Mouse (Mus musculus): ENCODE measurements around the gene Dab1.

The Dab1 gene

DNA sequence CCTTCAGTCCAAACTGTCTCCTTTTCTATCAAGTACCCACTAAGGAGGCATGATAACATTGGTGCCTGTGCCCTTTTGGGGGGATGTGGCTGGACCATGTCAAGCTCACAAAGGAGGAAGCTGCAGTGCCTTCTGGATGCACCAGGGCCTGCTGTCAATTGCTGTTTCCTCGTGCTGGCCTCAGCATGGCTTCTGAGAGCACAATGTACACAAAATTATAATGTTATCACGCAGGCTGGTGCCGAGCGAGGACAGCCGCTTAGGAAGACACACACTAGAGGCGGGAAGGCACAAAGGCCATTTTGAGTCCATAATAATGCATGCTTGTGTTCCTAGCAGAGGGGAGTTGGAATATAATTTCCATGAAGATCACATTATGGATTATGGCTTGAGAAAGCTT lies 81.2 kb downstream of the Dab1 start:
- no peak for DNase-seq (ENCODE audit: low read depth, low spot score)

DNA sequence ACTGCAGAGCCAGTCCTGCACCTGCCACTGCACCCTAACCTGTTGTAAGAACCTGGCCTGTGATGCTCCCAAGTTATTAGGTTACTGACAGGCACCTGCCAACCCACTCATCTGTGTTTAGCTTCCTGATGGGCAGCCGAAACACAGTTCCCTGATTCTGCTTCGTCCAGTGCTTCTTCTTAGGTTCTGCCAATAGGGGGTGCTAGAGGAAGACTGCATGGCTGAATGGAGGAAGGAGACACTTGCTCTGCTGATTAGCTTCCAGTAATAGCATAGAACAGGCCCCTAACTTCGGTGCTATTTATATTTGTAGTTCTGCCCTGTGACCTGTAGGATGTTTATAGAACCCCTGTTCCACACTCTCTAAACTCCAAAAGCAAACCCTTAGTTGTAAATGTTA lies 83.0 kb downstream of the Dab1 start:
- no peak for DNase-seq (ENCODE audit: low read depth, low spot score)

DNA sequence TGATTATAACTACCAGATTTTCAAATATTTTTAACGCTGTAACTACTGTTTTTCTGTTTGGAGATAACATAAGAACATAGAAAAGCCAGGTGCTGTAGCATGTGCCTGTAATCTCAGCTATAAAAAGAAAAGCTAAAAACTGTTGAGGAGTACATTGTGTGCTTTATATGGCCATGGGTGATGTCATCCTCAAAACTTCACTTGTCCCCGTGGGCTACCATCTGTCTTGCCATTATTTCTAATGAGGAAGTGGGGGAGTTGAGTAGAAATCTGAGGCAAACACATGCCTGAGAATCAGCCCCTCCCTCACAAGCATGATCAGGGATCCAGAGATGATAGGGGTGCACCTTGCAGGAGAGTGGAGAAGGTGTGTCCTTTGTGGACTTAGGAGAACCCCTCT lies 85.3 kb downstream of the Dab1 start:
- no peak for DNase-seq (ENCODE audit: low read depth, low spot score)

DNA sequence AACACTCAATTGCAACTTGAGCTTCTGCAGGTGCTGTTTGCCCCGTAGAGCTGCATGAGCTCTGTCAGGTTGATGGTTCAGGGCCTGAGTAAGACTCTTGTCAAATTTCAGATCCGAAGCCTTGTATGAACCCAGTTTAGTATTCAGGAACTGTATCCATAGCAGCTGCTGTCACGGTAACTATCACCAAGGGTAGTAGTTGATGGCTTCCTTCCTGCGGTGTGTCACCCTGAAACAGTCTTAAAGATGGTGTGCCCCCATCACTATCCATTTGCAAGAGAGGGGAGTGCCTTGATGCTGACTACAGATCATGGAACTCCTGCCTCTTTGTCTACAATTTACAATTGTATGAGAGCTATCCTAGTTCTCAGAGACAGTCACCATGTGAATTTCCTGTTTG lies 87.3 kb downstream of the Dab1 start:
- DNase-seq (ENCODE audit: low read depth, low spot score), result no peak

DNA sequence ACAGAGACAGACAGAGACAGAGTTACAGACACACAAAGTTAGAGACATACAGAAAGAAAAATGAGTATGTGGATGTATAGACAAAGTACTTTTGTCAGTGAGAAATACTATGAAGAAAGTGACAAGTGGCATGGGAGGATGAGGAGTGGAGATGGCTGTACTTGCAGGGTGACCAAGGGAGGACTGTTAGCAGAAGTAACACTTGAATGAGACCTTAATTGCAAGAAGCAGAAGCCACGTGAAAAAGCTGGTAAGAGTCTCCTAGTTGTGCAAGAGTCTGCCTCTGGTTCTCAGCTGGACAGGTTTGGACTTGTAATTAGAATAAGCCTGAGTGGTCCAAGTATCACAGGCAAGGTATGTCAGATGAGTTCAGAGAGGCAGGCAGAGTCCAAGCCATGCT lies 88.0 kb downstream of the Dab1 start:
- no peak for DNase-seq (ENCODE audit: low read depth, low spot score)

DNA sequence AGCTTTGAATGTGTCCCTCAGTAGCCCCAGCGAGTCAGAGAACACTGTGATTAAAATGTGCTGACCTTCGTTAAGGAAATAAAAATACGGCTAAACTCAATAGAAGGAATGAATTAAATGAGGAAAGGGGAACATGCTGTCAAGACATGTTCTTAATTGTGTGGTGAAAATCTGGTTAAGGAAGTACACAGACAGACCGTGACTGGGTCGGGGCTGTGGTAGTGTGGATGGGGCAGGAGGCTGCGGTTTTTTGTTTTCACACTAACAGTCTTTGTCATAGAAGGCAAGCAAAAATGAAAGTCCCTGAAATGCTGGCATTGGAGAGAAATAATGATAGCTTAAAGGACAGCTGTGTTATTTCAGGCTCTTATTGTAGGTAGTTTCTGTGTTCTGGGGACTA lies 92.2 kb downstream of the Dab1 start:
- no peak for DNase-seq (ENCODE audit: low read depth, low spot score)

DNA sequence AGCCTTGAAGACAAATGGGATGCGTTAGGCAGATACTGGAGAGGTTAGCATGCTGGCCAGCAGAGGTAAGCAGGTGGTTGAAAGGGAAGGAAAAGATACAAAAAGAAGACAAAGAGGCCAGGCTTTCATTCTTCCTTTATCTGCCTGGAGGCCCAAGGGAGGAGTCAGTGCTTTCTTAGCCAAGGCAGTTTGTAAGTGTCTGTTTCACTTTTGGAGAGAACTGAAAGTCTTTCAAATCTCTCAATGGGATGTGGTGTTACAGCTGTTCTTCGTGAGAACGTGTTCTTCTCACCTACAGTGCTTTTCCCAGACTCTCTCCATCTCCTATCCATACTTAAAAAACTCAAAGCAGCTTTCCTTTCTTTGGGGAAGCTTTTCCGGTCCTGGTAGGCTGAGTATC lies 94.8 kb downstream of the Dab1 start:
- DNase-seq (ENCODE audit: low read depth, low spot score), result no peak

DNA sequence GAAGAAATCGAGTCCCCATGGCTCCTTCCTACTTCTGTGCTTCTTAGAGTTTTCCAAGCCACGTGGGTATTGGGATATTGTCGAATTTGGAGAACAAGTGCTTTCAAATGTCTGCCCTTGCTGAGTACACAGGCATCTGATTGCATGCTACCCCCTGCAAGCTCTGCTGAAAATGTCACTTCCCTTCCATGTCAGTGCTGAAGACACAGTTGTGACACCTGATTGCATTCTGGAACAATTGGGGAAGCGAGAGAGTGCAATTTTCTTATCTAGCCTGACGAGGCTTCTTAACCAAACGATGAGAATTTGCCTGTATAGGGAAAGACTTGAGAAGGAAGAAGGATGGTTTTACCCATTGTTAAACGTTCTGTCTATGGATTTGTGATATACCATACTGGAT lies 95.8 kb downstream of the Dab1 start:
- no peak for DNase-seq (ENCODE audit: low read depth, low spot score)

DNA sequence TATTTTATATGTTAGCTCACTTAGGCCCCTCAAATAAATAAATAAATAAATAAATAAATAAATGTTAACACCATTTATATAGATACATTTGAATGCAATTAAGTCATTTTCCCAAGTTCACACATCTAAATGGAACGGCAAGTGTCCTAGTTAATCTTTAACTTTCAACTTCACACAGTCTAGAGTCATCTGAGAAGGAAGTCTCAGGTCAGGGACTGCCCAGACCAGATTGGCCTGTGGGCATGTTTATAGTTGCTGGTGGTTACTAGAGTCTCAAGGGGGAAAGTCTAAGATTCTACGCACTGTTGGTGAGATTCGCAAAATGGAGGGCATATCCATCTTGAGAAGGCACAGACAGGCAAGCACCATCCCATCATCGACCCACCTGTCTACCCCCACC lies 96.4 kb downstream of the Dab1 start:
- no peak for DNase-seq (ENCODE audit: low read depth, low spot score)

DNA sequence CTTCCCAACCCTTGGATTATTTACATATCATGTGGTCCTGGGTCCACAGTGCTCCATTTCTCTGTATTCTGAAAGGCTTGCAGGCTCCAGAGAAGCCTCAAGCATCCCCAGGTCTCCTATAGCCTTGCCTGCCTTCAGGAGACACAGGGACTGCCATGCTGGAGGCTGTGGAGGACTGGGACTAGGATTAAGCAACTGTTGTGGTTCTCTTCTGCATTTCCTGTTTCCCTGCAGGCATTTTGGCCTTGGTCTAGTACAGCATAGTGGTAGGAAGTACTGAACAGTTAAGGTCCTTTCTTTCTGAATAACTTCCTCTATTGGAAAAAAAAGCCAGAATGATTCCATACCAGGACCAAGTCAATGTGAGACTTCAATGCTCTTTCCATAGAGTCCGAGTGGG lies 103.6 kb downstream of the Dab1 start:
- no peak for DNase-seq (ENCODE audit: low read depth, low spot score)

DNA sequence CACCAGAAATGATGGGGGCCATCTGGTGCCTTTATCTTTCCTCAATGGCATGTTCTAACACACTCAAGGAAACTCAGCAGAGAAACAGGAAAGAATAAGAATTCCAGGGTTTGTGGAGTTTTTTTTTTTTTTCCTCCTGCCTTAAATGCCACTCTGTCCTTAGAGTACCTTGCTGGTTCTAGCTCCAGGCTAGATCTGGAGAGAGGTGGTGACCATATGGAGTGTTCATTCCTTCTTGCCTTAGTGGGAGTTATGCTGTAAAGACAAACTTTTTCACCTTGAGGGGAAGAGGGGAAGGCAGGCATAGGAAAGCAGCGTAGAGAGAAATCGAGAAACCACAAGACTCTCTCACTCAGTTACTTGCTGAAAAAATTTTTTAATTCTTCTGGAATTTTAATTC lies 107.3 kb downstream of the Dab1 start:
- DNase-seq (ENCODE audit: low read depth, low spot score), result no peak

DNA sequence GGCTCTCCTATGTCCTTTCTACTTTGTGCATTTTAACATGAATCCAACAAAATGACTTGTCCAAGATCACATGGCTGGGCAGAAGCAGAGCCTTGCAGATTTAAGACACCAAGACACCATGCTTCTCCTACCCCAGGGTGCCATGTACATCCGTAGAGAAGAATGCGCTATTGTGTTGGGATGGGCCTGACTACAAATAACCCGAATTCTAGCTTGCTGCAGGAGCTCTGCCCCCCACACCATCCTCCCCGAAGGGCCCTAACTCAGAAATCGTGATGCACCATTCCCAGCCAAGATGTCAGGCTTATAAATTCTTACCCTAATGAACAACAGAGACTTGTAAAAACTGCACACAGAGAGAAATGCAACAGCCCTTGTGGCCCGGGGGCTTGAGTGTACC lies 118.0 kb downstream of the Dab1 start:
- DNase-seq (ENCODE audit: low read depth, low spot score), result no peak

DNA sequence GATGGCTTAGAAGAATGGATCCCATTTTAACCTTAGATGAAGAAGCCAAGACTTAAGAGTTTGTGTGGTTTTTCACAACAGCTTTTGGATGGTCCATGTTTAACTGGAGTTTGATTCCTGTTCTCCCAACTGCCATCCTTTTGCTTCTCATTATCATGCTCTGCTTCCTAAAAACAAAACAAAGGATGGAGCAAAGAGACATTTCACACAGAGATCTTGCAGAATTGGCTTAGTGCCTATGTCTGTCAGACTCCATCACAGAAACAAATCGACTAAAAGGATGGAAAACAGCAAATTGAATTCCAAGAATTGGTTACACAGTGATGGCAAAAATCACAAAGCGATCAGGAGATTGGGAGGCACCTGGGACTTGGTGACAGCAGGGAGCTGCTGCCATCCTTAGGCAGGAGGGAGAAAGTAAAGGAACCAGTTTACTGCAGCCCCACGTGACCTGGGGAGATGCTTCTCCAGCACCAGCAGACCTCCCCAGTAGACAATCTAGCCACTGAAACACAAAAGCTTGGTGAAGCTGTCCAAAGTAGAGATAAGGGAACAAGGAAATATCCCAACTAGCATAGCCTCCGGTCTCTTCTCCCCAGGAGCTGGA lies 132.2 kb downstream of the Dab1 start:
- DNase-seq (ENCODE audit: low read depth, low spot score), result no peak

DNA sequence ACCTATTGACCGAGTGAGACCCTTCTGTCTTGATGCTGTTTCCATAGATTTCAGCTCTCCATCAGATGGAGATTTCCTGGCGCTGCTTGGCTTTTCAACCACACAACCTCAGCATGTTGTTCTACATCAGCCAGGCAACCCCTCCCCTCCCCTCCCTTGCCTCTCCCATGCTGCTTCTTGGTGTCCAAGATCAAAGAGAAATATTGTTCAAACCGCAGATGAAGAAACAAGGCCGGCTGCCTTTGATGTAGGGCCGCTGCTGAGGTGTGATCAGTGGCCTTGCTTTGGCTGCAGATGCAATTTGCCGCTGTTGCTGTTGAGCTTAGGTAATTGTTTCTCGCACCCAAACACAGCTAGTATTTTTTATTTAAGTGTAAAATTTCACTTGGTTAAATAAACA lies 135.4 kb downstream of the Dab1 start:
- DNase-seq (ENCODE audit: low read depth, low spot score), result no peak

DNA sequence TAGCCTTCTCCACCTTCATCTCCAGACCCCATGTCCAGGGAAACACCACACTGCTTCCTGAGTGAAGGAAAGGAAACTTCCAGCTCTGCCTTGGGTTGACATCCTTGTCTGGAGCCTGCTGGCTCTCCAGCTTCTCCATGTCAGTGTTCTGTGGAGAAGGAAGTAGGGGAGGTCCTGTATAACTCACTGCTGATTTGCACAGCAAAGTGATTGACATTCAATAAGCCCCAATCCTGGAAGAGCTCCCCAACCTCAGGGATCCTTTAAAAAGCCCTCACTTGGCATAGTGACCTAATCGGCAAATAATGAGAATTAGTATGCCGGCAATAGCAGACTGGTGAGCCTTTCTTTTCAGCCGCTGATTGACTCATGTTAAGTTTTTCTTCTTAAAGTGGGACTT lies 138.1 kb downstream of the Dab1 start:
- DNase-seq (ENCODE audit: low read depth, low spot score), result no peak

DNA sequence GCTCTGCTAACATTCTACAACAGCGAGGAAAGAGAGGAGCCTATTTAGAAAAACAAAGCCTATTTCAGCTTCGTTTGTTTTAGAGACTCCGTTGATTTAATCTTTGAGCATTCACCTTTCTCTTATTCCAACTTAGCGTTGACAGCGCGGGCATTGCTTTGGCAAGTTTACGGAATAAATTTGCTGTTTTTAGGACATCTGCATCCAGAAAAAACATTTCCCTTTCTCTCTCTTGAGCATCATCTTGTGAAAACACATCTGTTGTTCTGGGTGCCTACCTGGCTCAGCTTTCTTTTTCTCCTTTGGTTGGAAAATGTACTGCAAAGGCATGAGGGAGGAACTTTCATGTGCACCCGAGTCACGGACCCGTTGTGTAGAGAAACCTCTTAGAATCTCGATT lies 143.3 kb downstream of the Dab1 start:
- no peak for DNase-seq (ENCODE audit: low read depth, low spot score)

DNA sequence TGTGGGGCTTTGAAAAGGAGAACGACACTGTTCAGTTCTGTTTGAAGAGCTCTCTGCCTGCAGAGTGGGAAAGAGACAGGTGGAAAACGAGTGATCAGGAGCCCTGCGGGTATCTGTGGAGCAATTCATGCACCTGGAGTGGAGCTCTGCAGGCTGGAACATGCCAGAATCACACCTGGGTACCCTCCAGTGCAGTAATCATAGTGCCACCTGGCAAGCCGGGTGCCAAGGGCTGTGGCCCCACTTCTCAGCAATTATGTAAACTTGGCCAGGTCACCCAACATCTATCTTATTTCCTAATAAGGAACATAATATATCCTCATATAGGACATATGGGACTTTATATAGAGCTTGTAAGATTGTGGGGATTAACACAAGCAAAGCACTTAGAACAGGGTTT lies 156.6 kb downstream of the Dab1 start:
- DNase-seq (ENCODE audit: low read depth, low spot score), result no peak

DNA sequence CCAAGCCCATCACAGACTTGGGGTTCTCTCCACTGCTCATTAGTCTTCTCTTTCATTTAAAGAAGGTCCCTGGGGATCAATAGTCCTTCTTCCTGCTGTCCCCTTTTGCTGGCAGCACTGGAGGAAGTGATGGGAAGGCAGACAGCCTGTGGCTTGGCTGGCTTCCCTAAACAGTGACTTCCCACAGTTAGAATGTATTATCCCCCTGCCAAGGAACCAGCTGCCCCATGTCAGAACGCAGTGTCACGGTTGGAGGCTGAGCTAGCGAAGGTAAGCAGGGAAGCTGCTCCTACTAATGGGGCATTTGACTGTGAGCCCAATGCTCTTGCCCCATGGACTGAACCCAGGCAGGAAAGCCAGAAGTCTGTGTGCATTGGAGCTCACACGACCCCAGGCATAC lies 162.2 kb downstream of the Dab1 start:
- DNase-seq (ENCODE audit: low read depth, low spot score), result no peak

DNA sequence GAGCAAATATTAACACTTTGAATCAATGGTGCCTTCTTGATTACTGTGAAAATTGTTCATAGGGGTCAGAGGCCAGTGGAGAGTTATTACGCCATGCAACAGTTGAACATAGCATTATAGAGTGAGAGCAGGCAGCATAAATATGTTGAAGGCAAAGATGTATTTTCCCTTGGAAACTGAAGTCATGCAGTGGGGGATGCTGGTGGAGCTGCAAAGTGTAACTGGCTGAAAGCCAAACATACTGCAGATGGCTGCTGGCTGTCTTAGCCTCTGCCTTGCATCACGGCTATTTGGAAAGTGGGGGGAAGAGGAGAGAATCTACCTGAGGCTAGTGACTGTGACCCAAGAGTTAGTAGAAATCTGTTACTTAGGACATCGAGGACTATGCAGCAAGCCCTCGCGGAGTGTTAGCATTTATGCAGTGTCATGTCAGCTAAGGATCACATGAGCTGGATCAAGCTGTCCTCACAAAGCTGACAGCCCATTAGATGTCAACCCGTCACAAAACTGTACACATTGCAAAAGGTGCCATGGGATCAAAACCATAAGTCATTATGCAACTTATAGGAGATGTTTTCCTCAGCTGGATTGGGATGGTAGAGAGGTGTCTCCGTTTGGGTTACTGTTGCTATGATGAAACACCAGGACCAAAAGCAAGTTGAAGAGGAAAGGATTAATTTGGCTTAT lies 164.5 kb downstream of the Dab1 start:
- DNase-seq (ENCODE audit: low read depth, low spot score), result no peak

DNA sequence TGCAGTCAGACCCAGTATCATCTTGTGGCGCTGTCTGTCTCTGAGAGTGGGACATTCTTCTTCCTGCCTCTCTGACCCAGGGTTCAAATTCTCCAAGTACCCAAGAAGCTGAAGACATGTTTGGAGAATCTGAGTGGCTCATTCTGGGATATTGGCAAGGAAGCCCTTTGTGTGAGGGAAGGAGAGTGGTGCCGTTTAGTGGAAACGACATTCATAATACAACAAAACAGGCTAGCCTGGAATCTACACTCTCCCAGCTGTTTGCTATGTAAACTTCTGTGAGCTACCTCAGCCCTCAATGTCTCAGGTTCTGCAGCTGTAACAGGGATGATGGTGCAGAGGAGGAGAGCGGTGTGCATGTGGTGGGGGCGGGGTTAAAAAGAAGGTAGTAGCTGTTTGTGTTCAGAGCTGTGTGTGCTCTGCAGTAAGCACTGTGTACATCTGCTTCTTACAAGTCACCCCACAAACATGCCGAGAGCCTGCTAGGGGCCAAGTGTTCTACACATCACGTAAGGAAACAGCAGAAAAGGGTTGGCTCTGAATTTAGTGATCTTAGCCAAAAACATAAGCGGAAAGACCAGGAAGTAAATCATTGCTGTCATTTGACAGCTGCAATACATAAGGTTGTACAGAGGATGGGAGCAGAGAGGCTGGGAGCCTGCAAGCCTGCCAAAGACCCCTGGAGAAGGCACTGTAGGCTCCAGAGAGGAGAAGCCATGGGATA lies 174.6 kb downstream of the Dab1 start:
- DNase-seq (ENCODE audit: low read depth, low spot score), result no peak

DNA sequence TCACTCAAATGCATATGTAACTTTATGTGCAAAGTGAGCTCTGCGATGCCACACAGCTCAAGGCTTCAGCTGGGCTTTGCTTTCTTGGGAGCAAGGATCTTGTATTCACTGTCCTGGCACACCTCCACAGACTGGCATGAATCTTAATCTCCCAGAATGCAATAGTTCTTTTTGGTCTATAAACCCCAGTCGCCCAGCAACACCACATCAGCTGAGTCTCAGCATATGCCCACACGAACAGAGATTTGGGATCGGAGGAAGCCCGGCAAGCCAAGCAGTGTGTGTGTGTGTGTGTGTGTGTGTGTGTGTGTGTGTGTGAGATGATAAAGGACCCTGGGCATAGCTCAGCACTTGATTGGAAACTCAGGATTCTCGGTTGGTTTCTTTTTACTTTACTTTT lies 177.3 kb downstream of the Dab1 start:
- DNase-seq (ENCODE audit: low read depth, low spot score), result no peak

DNA sequence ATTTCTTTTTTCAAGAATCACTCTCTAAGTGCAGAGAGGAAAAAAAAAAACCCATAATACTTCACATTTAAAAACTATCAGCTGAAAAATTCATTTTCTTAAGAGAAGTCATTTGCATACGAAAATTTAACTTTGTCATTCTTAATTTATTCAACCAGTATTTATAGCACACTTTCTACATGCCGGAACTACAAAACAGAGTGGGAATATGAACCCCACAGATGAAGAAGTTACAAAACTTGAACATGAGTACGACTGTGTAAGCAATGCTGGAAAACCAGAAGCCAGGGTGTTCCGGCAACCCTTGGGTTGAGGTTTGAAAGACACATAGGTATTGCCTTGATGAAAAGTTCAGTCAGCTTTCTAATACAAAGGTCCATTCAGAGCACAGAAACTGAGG lies 183.3 kb downstream of the Dab1 start:
- DNase-seq (ENCODE audit: low read depth, low spot score), result no peak

DNA sequence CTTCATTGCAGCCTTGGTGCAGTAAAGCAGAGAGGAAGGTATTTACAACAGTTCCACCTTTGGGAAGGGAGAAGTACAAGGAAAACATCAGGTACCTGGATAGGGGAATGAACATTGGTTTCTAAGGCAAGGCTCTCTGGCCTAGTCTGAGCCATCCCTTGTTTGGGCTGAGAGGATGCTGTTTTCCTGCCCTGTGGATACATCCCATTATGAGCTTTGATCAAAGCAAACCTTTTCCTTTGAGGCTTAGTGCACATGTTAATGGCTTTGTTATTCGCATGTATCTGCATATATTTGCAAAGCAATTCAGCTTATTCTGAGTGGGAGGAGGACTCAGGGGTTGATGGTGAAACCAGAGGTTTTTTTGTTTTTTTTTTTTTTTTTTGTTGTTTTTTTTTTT lies 185.3 kb downstream of the Dab1 start:
- DNase-seq (ENCODE audit: low read depth, low spot score), result no peak

Measured in 3T3-L1 (cell line).